Mouse (Mus musculus) spleen, adult 2 months (tissue): ENCODE measurements around the gene Vdac1. TPM values are rescaled to one million over a fixed set of nuclear protein-coding genes. Genes with fewer than 3 reads are reported as not detected.

Source experiments
- DNase-seq, 2 experiments: peaks; one replicate each; pipeline versions ENCODE4 v3.0.0 to v3.0.0-alpha.2; 2012 to 2021; ENCODE audit warnings: low spot score in 2 of 2, low read depth in 1 of 2
- H3K27ac ChIP-seq: fragments of 200-500 bp; 2 replicates; pipeline ENCODE4 v1.5.1; 2012; ENCODE audit warnings: low read length, inconsistent platforms; ENCODE audit not compliant: insufficient read depth
- H3K27me3 ChIP-seq: fragments of 200-500 bp; 2 replicates; pipeline ENCODE4 v1.6.1; 2012; ENCODE audit warnings: mild to moderate bottlenecking, moderate library complexity, low read length, inconsistent platforms; ENCODE audit not compliant: control insufficient read depth, insufficient read depth
- H3K36me3 ChIP-seq: fragments of 200-500 bp; 2 replicates; pipeline ENCODE4 v1.6.1; 2012; ENCODE audit warnings: mild to moderate bottlenecking, low read length, inconsistent platforms; ENCODE audit not compliant: control insufficient read depth, insufficient read depth
- H3K4me1 ChIP-seq: fragments of 200-500 bp; 2 replicates; pipeline ENCODE4 v1.6.1; 2011; ENCODE audit warnings: inconsistent platforms; ENCODE audit not compliant: control insufficient read depth, insufficient read depth, insufficient read length
- H3K4me3 ChIP-seq: fragments of 200-500 bp; 2 replicates; pipeline ENCODE4 v1.5.1; 2011; ENCODE audit warnings: mild to moderate bottlenecking, inconsistent platforms; ENCODE audit not compliant: insufficient read depth, insufficient read length; ENCODE audit errors: extremely low read depth
- CTCF ChIP-seq: fragments of 200-500 bp; IDR thresholded peaks from 2 replicates; pipeline ENCODE4 v1.5.1; 2011; ENCODE audit warnings: mild to moderate bottlenecking, inconsistent platforms; ENCODE audit not compliant: insufficient read depth, insufficient read length, insufficient replicate concordance; ENCODE audit errors: extremely low read depth
- POLR2A ChIP-seq: fragments of 200-500 bp; IDR thresholded peaks from 2 replicates; pipeline ENCODE4 v1.6.1; 2011; ENCODE audit warnings: low read depth, low read length, inconsistent platforms
- WGBS: fragments of 180-500 bp; shearing (Covaris S2); methylation state at CpG from one replicate; pipeline ENCODE4 v1.1.7; 2018; 5-methylcytosine and 5-hydroxymethylcytosine counted together
- polyA plus RNA-seq: library from polyadenylated mRNA; depleted of rRNA; stranded (reverse); fragments of >200 nt; gene quantifications from 2 replicates; pipeline ENCODE4 v1.2.3, GENCODE M21; 2012

Gene Vdac1
- polyA plus RNA-seq, 1 experiment = 17.2 TPM

- Histone ChIP-seq H3K36me3 (no peaks in the 10 kb centered on the region), H3K27me3 (no peaks in the 10 kb centered on the region), H3K4me3 (no peak overlapping the region), H3K27ac (no peak overlapping the region), H3K4me1 (peaks cover 3% of the 10 kb centered on the region; the same call in 1 of the 2 replicates)
- no peak for TF ChIP-seq POLR2A
- TF ChIP-seq CTCF = no peak
- DNase-seq = peak in 1 of 2 experiments; percentile 4
- WGBS = 56% methylated on average over 4 of the region's 4 CpGs
These were observed 34.7 kb downstream of the Vdac1 start for GRCm38 (mm10) chr11:52395343-52395742.

- Histone ChIP-seq H3K27ac (peak within 1 kb of the TSS; percentile 85), H3K27me3 (no peaks in the 10 kb centered on the region), H3K36me3 (no peaks in the 10 kb centered on the region), H3K4me1 (peaks cover 3% of the 10 kb centered on the region; the same call in 1 of the 2 replicates), H3K4me3 (peak within 1 kb of the TSS; percentile 94)
- WGBS = 1% methylated on average over 38 of the region's 38 CpGs
- DNase-seq = peak; percentile 90 to 92
- TF ChIP-seq CTCF (no peak), POLR2A (peak; percentile 81)
These were observed 35.4 kb downstream of the Vdac1 start, which contains the start of gene 9530068E07Rik for GRCm38 (mm10) chr11:52395940-52396596. Gene 9530068E07Rik, plus strand, starts transcription at chr11:52396428.

GRCm38 (mm10) chr11:52396597-52397188, 36.0 kb downstream of the Vdac1 start:
- DNase-seq = peak; percentile 21 to 30
- peaks cover 3% of the 10 kb centered on the region; the same call in 1 of the 2 replicates for H3K4me1 ChIP-seq
- TF ChIP-seq POLR2A = no peak
- no peak for TF ChIP-seq CTCF
- peak overlapping the region; percentile 85 for H3K27ac ChIP-seq
- H3K36me3 ChIP-seq = no peaks in the 10 kb centered on the region
- peak overlapping the region; percentile 94 for H3K4me3 ChIP-seq
- H3K27me3 ChIP-seq = no peaks in the 10 kb centered on the region
- WGBS = 3% methylated on average over 33 of the region's 33 CpGs

- H3K4me1 ChIP-seq = peaks cover 3% of the 10 kb centered on the region; the same call in 1 of the 2 replicates
- 78% methylated on average over 4 of the region's 4 CpGs for WGBS
- H3K27ac ChIP-seq = no peak overlapping the region
- no peaks in the 10 kb centered on the region for H3K27me3 ChIP-seq
- no peaks in the 10 kb centered on the region for H3K36me3 ChIP-seq
- TF ChIP-seq CTCF = no peak
- TF ChIP-seq POLR2A = no peak
- peak in 1 of 2 experiments; percentile 33 for DNase-seq
- H3K4me3 ChIP-seq = peak overlapping the region; percentile 94; the same call in 1 of the 2 replicates
These were observed 36.8 kb downstream of the Vdac1 start for GRCm38 (mm10) chr11:52397385-52397987.

- Histone ChIP-seq H3K36me3 (peaks cover 20% of the 10 kb centered on the region), H3K27me3 (no peaks in the 10 kb centered on the region), H3K4me1 (peaks cover 3% of the 10 kb centered on the region; the same call in 1 of the 2 replicates), H3K4me3 (no peak overlapping the region), H3K27ac (no peak overlapping the region)
- DNase-seq = no peak
- no peak for TF ChIP-seq POLR2A
- no peak for TF ChIP-seq CTCF
- 84% methylated on average over 2 of the region's 2 CpGs for WGBS
These were observed 40.8 kb downstream of the Vdac1 start for GRCm38 (mm10) chr11:52401476-52401875.

GRCm38 (mm10) chr11:52402566-52402965, 41.9 kb downstream of the Vdac1 start:
- TF ChIP-seq CTCF = no peak
- no peak for TF ChIP-seq POLR2A
- Histone ChIP-seq H3K4me3 (no peak overlapping the region), H3K27me3 (no peaks in the 10 kb centered on the region), H3K36me3 (peaks cover 25% of the 10 kb centered on the region), H3K27ac (no peak overlapping the region), H3K4me1 (no peaks in the 10 kb centered on the region; the same call in 1 of the 2 replicates)
- DNase-seq = no peak
- 78% methylated on average over 1 of the region's 1 CpGs for WGBS
